Mouse (Mus musculus) forebrain, embryonic 13.5 days (tissue): ENCODE data around the gene Tshz2. TPM values are rescaled to one million over a fixed set of nuclear protein-coding genes. Genes with fewer than 3 reads are reported as not detected.

ENCODE experiments used
- ATAC-seq: fragments of 200-750 bp; cut with Nextera tagmentation; 2 replicates; pipeline ENCODE4 v1.8.0; 2017
- H3K27ac ChIP-seq: fragments of 300-500 bp; sonication (generic); 2 replicates; pipeline ENCODE4 v1.5.1; 2015; ENCODE audit warnings: inconsistent platforms, mild to moderate bottlenecking, moderate library complexity
- H3K27me3 ChIP-seq: fragments of 300-500 bp; sonication (generic); 2 replicates; pipeline ENCODE4 v1.6.1; 2015; ENCODE audit warnings: mild to moderate bottlenecking, inconsistent platforms
- H3K36me3 ChIP-seq: fragments of 300-500 bp; sonication (generic); 2 replicates; pipeline ENCODE4 v1.6.1; 2015; ENCODE audit warnings: mild to moderate bottlenecking, inconsistent platforms; ENCODE audit not compliant: poor library complexity, severe bottlenecking
- H3K4me1 ChIP-seq: fragments of 300-500 bp; sonication (generic); 2 replicates; pipeline ENCODE4 v1.6.1; 2015; ENCODE audit warnings: inconsistent platforms
- H3K4me2 ChIP-seq: fragments of 300-500 bp; sonication (generic); 2 replicates; pipeline ENCODE4 v1.6.1; 2015; ENCODE audit warnings: inconsistent platforms, mild to moderate bottlenecking, moderate library complexity
- H3K4me3 ChIP-seq: fragments of 300-500 bp; sonication (generic); 2 replicates; pipeline ENCODE4 v1.5.1; 2015; ENCODE audit warnings: mild to moderate bottlenecking, inconsistent platforms
- H3K9ac ChIP-seq: fragments of 300-500 bp; sonication (generic); 2 replicates; pipeline ENCODE4 v1.6.1; 2015; ENCODE audit warnings: mild to moderate bottlenecking, inconsistent platforms
- H3K9me3 ChIP-seq: fragments of 300-500 bp; sonication (generic); replicated peaks from 2 replicates; pipeline ENCODE4 v1.6.1; 2016; ENCODE audit warnings: inconsistent platforms
- WGBS: fragments of 180-500 bp; shearing (Covaris S2); methylation state at CpG from one replicate; pipeline ENCODE4 v1.1.7; 2015; 5-methylcytosine and 5-hydroxymethylcytosine counted together
- polyA plus RNA-seq: library from polyadenylated mRNA; unstranded; fragments of >200 nt; fragmentation: Nextera tagmentation; extraction: Ambion mirVana; gene quantifications from 2 replicates; pipeline ENCODE4 v1.2.1, GENCODE M21; 2015

Tshz2 gene
- polyA plus RNA-seq, 1 experiment from 2014 or later: 8.7 TPM

DNA sequence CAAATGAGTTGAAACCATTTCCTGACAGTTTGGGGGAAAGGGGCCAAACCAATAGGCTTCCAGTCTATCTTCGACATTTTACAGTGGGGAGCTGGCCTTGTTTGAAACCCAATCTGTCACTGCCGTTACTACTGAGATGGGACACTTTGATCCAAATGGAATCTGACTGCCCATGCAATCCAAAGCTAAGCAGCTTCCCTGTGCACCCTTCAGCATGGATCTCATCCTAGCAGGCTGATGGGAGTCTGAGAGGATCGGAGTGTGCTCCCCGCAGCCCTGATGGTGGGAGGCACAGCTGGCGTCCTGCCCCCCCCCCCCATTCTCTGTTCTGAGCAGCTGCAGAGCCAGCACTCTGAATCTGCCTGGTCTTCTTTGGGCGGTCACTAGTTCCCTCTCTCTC is 384.5 kb downstream of the Tshz2 start:
- Histone ChIP-seq H3K4me2 (no peak overlapping the region), H3K9ac (no peak overlapping the region), H3K4me3 (no peak overlapping the region), H3K27me3 (no peaks in the 10 kb centered on the region), H3K36me3 (no peaks in the 10 kb centered on the region), H3K4me1 (peaks cover 12% of the 10 kb centered on the region), H3K9me3 (no peaks in the 10 kb centered on the region), H3K27ac (no peak overlapping the region)
- 36% methylated on average over 6 of the region's 6 CpGs for WGBS
- ATAC-seq: no peak

DNA sequence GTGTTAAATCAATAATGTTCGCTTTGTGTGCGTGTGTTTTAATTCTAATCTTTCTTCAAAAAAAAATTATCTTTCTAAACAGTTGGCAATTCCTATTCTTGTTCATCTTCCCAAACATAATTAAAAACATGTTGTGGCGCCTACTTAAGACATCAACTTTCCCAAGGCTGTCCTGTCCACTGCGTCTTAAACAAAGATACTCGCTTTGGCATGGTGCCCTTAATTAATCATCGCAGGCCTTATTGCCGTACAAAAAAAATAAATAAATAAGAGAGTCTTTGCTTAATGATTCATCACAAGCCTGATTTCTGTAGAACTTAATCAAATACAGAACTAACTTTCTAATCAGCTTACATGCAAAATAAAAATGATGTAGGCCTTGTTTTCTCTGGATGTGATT is 385.1 kb downstream of the Tshz2 start:
- Histone ChIP-seq H3K36me3 (no peaks in the 10 kb centered on the region), H3K27ac (no peak overlapping the region), H3K9me3 (no peaks in the 10 kb centered on the region), H3K27me3 (no peaks in the 10 kb centered on the region), H3K4me1 (peaks cover 8% of the 10 kb centered on the region; the same call in 1 of the 2 replicates), H3K4me3 (no peak overlapping the region), H3K9ac (no peak overlapping the region), H3K4me2 (no peak overlapping the region)
- no peak for ATAC-seq
- WGBS: 70% methylated on average over 7 of the region's 7 CpGs

- ATAC-seq: no peak
Observed at GRCm38 (mm10) chr2:170022953-170023352, 390.1 kb downstream of the Tshz2 start.

DNA sequence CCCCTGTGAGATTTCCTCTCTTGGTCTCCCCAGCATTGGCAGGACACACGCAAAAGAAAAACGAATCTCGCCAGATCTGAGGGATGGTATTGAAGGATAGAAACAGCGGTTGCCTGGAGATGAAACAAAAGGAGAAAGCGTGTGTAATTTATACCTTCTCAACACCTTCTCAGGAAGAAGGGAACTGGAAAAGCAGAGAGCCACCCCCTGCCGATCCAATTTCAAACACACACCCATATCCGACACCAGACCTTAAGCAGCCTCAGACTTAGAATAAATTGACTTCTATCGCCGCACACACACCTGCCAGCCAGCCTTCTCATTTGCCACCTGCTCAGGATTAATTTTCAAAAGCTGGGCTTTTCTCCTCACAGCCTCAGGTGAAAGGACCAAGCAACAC is 390.9 kb downstream of the Tshz2 start:
- ATAC-seq: no peak
- H3K36me3 ChIP-seq: no peaks in the 10 kb centered on the region

More at GRCm38 (mm10) chr2:170022953-170023352, 390.1 kb downstream of the Tshz2 start:
- H3K27ac ChIP-seq: no peak overlapping the region
- H3K4me3 ChIP-seq: no peak overlapping the region
- 77% methylated on average over 5 of the region's 5 CpGs for WGBS
- no peaks in the 10 kb centered on the region for H3K27me3 ChIP-seq
- no peaks in the 10 kb centered on the region for H3K36me3 ChIP-seq
- H3K4me2 ChIP-seq: no peak overlapping the region
- no peaks in the 10 kb centered on the region for H3K4me1 ChIP-seq
- H3K9me3 ChIP-seq: 0 out of 2 replicates have a peak, but pooled peaks cover 3% of the 10 kb centered on the region
- H3K9ac ChIP-seq: no peak overlapping the region

DNA sequence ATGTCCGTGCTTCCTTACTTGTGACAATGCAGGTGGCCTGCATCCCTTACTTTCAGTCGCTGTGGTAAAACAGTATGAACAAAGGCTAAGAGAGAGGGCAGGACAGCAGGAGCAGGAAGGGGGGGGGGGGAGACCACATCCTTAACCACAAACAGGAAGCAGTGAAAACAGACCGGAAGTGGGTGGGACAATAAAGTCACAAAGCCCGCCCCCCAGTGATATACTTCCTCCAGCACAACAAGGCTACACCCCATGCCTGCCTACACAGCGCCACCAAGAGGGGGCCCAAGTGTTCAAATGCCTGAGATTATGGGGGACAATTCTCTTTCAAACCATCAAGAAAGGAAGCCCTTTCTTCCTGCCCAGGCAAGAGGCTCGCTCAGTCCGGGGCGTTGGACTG is 392.1 kb downstream of the Tshz2 start:
- H3K4me2 ChIP-seq: no peak overlapping the region
- peaks cover 10% of the 10 kb centered on the region; the same call in 1 of the 2 replicates for H3K4me1 ChIP-seq
- H3K27ac ChIP-seq: no peak overlapping the region
- H3K4me3 ChIP-seq: no peak overlapping the region
- H3K9ac ChIP-seq: no peak overlapping the region
- H3K9me3 ChIP-seq: 0 out of 2 replicates have a peak, but pooled peaks cover 3% of the 10 kb centered on the region
- no peak for ATAC-seq
- peaks cover 6% of the 10 kb centered on the region; the same call in 1 of the 2 replicates for H3K27me3 ChIP-seq
- no peaks in the 10 kb centered on the region for H3K36me3 ChIP-seq
- WGBS: 88% methylated on average over 8 of the region's 8 CpGs

More for the DNA sequence above, 390.9 kb downstream of the Tshz2 start:
- 53% methylated on average over 9 of the region's 9 CpGs for WGBS
- 0 out of 2 replicates have a peak, but pooled peaks cover 3% of the 10 kb centered on the region for H3K9me3 ChIP-seq
- H3K27me3 ChIP-seq: no peaks in the 10 kb centered on the region
- H3K9ac ChIP-seq: no peak overlapping the region
- H3K4me1 ChIP-seq: peaks cover 2% of the 10 kb centered on the region; the same call in 1 of the 2 replicates
- H3K27ac ChIP-seq: no peak overlapping the region
- no peak overlapping the region for H3K4me3 ChIP-seq
- no peak overlapping the region for H3K4me2 ChIP-seq

DNA sequence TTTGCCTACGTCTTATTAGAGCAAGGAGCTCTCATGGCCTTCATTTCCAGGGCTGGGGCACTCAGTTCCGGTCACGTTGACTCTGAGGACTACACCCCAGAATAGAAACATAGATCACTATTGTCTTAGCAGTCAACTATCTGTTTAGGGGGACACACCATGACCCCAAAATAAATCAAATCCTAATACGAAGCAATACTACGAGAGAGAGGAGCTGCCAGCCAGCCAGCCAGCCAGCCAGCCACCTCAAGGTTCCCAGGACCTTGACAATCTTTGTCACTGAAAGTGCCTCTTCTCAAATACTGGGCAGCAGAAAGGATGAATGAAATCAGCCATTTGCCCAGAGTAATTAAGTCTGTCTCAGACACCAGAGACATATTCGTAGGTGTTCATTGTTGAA is 393.1 kb downstream of the Tshz2 start:
- Histone ChIP-seq H3K4me1 (peaks cover 10% of the 10 kb centered on the region; the same call in 1 of the 2 replicates), H3K9me3 (0 out of 2 replicates have a peak, but pooled peaks cover 3% of the 10 kb centered on the region), H3K4me2 (no peak overlapping the region), H3K27me3 (peaks cover 9% of the 10 kb centered on the region), H3K9ac (no peak overlapping the region), H3K4me3 (no peak overlapping the region), H3K27ac (no peak overlapping the region), H3K36me3 (no peaks in the 10 kb centered on the region)
- no peak for ATAC-seq
- 97% methylated on average over 6 of the region's 6 CpGs for WGBS

DNA sequence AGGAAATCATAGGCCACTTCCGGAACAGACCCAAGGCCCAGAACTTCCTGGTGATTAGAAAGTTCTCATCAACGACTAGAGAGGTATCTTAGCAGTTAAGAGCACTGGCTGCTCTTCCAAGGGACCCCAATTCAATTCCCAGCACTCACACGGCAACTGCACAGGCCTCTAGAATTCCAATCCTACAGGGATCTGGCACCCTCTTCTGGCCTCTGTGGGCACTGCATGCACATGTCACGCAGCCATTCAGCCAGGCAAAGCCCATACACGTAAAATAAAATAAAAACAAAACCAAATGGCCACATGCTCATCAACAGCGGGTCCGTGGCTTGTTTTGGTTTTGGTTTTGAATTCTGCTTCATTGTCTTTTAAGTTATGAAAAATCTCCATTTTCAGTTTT is 395.0 kb downstream of the Tshz2 start:
- Histone ChIP-seq H3K4me3 (no peak overlapping the region), H3K27me3 (peaks cover 27% of the 10 kb centered on the region)
- WGBS: 92% methylated on average over 7 of the region's 7 CpGs

DNA sequence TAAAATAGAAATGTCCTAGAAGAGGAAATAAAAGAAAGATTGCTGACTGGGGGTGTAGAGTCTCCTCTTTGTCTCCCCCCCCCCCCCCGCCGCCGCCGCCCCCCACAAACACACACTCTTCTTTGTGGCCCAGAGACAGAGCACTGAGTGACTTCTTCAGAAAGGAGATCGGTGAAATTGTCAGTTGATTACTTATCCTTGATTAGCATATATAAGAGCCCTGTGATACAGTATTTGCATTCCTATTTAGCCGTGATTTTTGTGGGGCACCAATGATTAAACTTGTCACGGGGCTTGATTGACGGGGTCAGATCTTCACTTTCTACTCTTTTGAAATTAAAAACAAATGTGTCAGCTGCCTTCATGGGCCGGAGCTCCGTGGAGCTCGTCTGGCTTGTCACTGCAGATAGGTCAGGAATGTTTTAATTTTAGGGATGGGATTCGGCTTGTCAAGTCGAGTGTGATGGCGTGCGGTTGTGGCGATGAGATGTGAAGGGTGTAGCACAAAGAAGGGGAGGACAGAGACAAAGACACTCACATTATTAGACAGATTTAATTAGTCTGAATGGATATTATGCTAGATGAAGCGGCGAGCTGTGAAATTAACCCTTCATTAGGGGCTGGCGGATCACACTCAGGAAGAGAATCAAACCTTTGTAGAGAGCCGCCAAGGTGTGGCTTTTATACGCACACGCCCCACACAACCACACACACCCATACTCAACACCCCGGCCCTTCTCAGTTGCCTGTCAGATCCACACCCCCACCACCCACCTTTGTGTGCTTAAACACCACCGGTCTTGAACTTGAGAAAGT is 395.9 kb downstream of the Tshz2 start:
- H3K27me3 ChIP-seq: peaks cover 35% of the 10 kb centered on the region
- H3K9ac ChIP-seq: no peak overlapping the region
- peaks cover 10% of the 10 kb centered on the region; the same call in 1 of the 2 replicates for H3K4me1 ChIP-seq
- WGBS: 39% methylated on average over 24 of the region's 24 CpGs
- peak; percentile 65; the same call in 1 of the 2 replicates for ATAC-seq
- H3K9me3 ChIP-seq: 0 out of 2 replicates have a peak, but pooled peaks cover 3% of the 10 kb centered on the region
- H3K4me3 ChIP-seq: peak overlapping the region; percentile 9; the same call in 1 of the 2 replicates
- H3K27ac ChIP-seq: no peak overlapping the region
- peak overlapping the region; percentile 40 for H3K4me2 ChIP-seq
- H3K36me3 ChIP-seq: no peaks in the 10 kb centered on the region

More for the DNA sequence above, 395.0 kb downstream of the Tshz2 start:
- ATAC-seq: no peak
- 0 out of 2 replicates have a peak, but pooled peaks cover 3% of the 10 kb centered on the region for H3K9me3 ChIP-seq
- no peak overlapping the region for H3K4me2 ChIP-seq
- H3K36me3 ChIP-seq: no peaks in the 10 kb centered on the region
- H3K27ac ChIP-seq: no peak overlapping the region
- H3K9ac ChIP-seq: no peak overlapping the region
- peaks cover 10% of the 10 kb centered on the region; the same call in 1 of the 2 replicates for H3K4me1 ChIP-seq

DNA sequence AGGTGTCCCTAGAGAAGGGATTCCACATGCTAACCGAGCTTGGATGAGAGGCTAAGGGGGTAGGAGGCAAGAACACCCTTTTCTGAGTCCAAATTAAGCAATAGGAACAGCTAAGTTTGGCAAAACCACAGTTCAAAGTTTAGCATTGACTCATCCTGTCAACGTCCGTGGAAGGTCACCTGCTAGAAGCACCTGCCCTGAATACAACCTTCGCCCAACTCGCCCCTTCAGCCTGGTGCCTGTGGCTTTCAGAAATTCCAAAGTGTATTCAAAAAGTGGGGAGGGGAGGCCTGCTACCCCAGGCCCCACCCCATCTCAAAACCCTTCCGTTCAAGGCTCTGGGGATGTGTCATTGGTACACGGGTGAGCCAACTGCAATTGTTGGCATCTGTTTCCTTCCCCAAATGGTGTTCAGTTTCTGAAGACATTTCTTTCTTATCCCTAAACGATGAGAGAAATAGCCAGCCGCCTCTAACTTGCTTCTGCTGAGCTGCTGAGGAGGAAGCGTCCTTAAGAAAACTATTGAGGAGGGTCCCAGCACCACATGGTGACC is 396.6 kb downstream of the Tshz2 start:
- no peak for ATAC-seq
- 0 out of 2 replicates have a peak, but pooled peaks cover 3% of the 10 kb centered on the region for H3K9me3 ChIP-seq
- no peak overlapping the region for H3K27ac ChIP-seq
- WGBS: 84% methylated on average over 10 of the region's 10 CpGs
- no peaks in the 10 kb centered on the region for H3K36me3 ChIP-seq
- H3K4me1 ChIP-seq: peaks cover 10% of the 10 kb centered on the region; the same call in 1 of the 2 replicates
- H3K4me2 ChIP-seq: no peak overlapping the region
- no peak overlapping the region for H3K9ac ChIP-seq
- H3K27me3 ChIP-seq: peaks cover 42% of the 10 kb centered on the region
- no peak overlapping the region for H3K4me3 ChIP-seq

GRCm38 (mm10) chr2:170031226-170031625 is 398.4 kb downstream of the Tshz2 start:
- 93% methylated on average over 12 of the region's 12 CpGs for WGBS
- Histone ChIP-seq H3K27me3 (peaks cover 58% of the 10 kb centered on the region), H3K4me1 (peaks cover 12% of the 10 kb centered on the region), H3K9ac (no peak overlapping the region), H3K4me3 (no peak overlapping the region), H3K36me3 (no peaks in the 10 kb centered on the region), H3K27ac (no peak overlapping the region), H3K4me2 (no peak overlapping the region), H3K9me3 (0 out of 2 replicates have a peak, but pooled peaks cover 3% of the 10 kb centered on the region)
- ATAC-seq: no peak

- Histone ChIP-seq H3K4me1 (peaks cover 19% of the 10 kb centered on the region), H3K9ac (no peak overlapping the region), H3K9me3 (0 out of 2 replicates have a peak, but pooled peaks cover 3% of the 10 kb centered on the region), H3K4me2 (no peak overlapping the region), H3K27ac (no peak overlapping the region), H3K36me3 (no peaks in the 10 kb centered on the region), H3K27me3 (peaks cover 58% of the 10 kb centered on the region), H3K4me3 (no peak overlapping the region)
- 72% methylated on average over 8 of the region's 8 CpGs for WGBS
- ATAC-seq: no peak
Observed at GRCm38 (mm10) chr2:170031872-170032271, 399.1 kb downstream of the Tshz2 start.

DNA sequence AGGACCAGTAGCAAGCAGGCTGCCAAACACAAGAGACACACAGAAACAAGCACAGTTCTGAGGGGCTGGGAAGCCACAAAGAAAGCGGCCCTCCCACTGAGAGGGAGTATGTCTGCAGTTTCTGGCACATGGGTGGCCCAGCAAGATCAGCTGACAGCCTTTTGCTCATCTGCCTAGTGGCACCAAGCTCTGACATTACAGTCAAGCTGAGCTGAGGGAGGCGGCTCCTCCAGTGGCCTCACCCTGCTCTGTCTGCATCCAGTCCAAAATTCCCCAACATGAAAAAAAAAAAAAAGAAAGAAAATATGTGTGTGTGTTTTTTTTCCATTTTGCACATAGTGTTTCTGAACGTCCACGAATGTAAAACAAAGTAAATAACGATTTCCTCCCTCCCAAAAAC is 400.4 kb downstream of the Tshz2 start:
- no peak for ATAC-seq
- no peak overlapping the region for H3K9ac ChIP-seq
- WGBS: 85% methylated on average over 5 of the region's 5 CpGs

More for the DNA sequence above, 400.4 kb downstream of the Tshz2 start:
- Histone ChIP-seq H3K4me2 (no peak overlapping the region), H3K4me3 (no peak overlapping the region), H3K9me3 (no peaks in the 10 kb centered on the region), H3K27me3 (peaks cover 58% of the 10 kb centered on the region), H3K36me3 (no peaks in the 10 kb centered on the region), H3K4me1 (peaks cover 26% of the 10 kb centered on the region), H3K27ac (no peak overlapping the region)
